Mouse (Mus musculus) ES-E14 (cell line): ENCODE results near the gene Pradc1. TPM values are rescaled to one million over a fixed set of nuclear protein-coding genes. Genes with fewer than 3 reads are reported as not detected.
A peak's percentile ranks its signal among the peaks of the same experiment; 100 is the strongest.
"Not testable (repeated sequence)": the region's sequence is repeated elsewhere in the genome, so short reads cannot be mapped to it uniquely, and the experiment has no call there.

Experiments
- DNase-seq: peaks from one replicate; pipeline ENCODE4 v3.0.0-alpha.2; 2013; ENCODE audit warnings: low read depth, low spot score
- H3K27ac ChIP-seq: 2 replicates; pipeline ENCODE4 v1.5.1; 2012; ENCODE audit warnings: low read depth, mild to moderate bottlenecking, low read length, moderate library complexity, mixed read lengths; ENCODE audit not compliant: poor library complexity, insufficient read depth, severe bottlenecking
- H3K36me3 ChIP-seq: 2 replicates; pipeline ENCODE4 v1.6.1; 2012; ENCODE audit warnings: mild to moderate bottlenecking, low read length, moderate library complexity, mixed read lengths; ENCODE audit not compliant: control insufficient read depth, poor library complexity, insufficient read depth, severe bottlenecking
- H3K4me1 ChIP-seq, 2 experiments: fragments of 150-350 bp in 1 of 2; sonication (generic) in 1 of 2; 2 replicates each; pipeline ENCODE4 v1.6.1; 2012; ENCODE audit warnings: low read length in 2 of 2, mild to moderate bottlenecking in 1 of 2, mixed read lengths in 1 of 2; ENCODE audit not compliant: control insufficient read depth in 2 of 2, insufficient read depth in 2 of 2, poor library complexity in 1 of 2
- H3K4me3 ChIP-seq, 2 experiments: fragments of 150-350 bp in 1 of 2; sonication (generic) in 1 of 2; 2 replicates each; pipeline ENCODE4 v1.5.1; 2012; ENCODE audit warnings: low read length in 2 of 2, low read depth in 1 of 2, mild to moderate bottlenecking in 1 of 2, mixed read lengths in 1 of 2; ENCODE audit not compliant: insufficient read depth in 1 of 2, poor library complexity in 1 of 2, severe bottlenecking in 1 of 2
- H3K9ac ChIP-seq: 2 replicates; pipeline ENCODE4 v1.6.1; 2012; ENCODE audit warnings: low read depth, mild to moderate bottlenecking, low read length, mixed read lengths; ENCODE audit not compliant: poor library complexity, insufficient read depth, severe bottlenecking
- H3K9me3 ChIP-seq: fragments of 150-350 bp; sonication (generic); 2 replicates; pipeline ENCODE4 v1.6.1; 2012; ENCODE audit warnings: low read depth, mild to moderate bottlenecking, low read length; ENCODE audit not compliant: control insufficient read depth, insufficient read depth
- CHD2 ChIP-seq: IDR thresholded peaks from 2 replicates; pipeline ENCODE4 v1.6.1; 2014; ENCODE audit warnings: mild to moderate bottlenecking, low read depth, low read length, inconsistent platforms
- HCFC1 ChIP-seq: IDR thresholded peaks from 2 replicates; pipeline ENCODE4 v1.6.1; 2012; ENCODE audit warnings: low read length, inconsistent platforms, borderline replicate concordance; ENCODE audit not compliant: insufficient read depth
- MAFK ChIP-seq: IDR thresholded peaks from 2 replicates; pipeline ENCODE4 v1.6.1; 2014; ENCODE audit warnings: mild to moderate bottlenecking, low read depth, low read length, inconsistent platforms; ENCODE audit not compliant: insufficient read depth
- ZC3H11A ChIP-seq: IDR thresholded peaks from 2 replicates; pipeline ENCODE4 v1.6.1; 2012; ENCODE audit warnings: low read depth, mild to moderate bottlenecking, inconsistent platforms, low read length, borderline replicate concordance
- ZNF384 ChIP-seq: IDR thresholded peaks from 2 replicates; pipeline ENCODE4 v1.6.1; 2012; ENCODE audit warnings: low read depth, low read length, inconsistent platforms
- in situ Hi-C, 2 experiments: fragments of 600-800 bp; cut with MboI; formaldehyde crosslinking; loops; one replicate each; pipeline ENCODE4 v1.15.1; 2025; ENCODE audit warnings: low sequenced_read_pairs in 2 of 2, inconsistent platforms in 1 of 2; ENCODE audit not compliant: unreplicated experiment in 2 of 2
- total RNA-seq: library from RNA; depleted of rRNA; stranded (reverse); fragments of 300-350 nt; gene quantifications from 2 replicates; pipeline ENCODE4 v1.2.3, GENCODE M21; 2012

The Pradc1 gene
- total RNA-seq, 1 experiment, result 23.4 TPM

DNA sequence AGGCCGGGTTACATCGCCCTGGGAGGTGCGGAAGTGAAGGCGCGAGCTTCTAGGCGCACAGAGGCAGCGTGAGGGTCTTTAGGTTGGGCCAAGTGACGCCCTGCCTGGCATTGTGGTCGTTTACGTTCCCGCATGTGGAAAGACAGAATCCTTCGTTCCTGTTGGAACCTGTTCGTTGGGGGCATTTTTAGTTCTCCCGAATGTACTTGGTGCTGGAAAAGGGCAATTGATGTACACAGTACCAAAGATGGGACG is 568 bp upstream of the Pradc1 start:
- TF ChIP-seq ZC3H11A (no peak), MAFK (no peak), CHD2 (no peak), HCFC1 (no peak), ZNF384 (no peak)
- Histone ChIP-seq H3K9ac (peak overlapping the region; percentile 99), H3K36me3 (peaks cover 5% of the 10 kb centered on the region; the same call in 1 of the 2 replicates), H3K9me3 (no peaks in the 10 kb centered on the region), H3K27ac (peak overlapping the region; percentile 87), H3K4me1 (peaks cover 2 to 5% of the 10 kb centered on the region in 2 experiments; a peak in 2 of 4 replicates), H3K4me3 (peak overlapping the region; percentile 88 to 95)
- DNase-seq, result no peak
- in situ Hi-C loops, result no loop called here

DNA sequence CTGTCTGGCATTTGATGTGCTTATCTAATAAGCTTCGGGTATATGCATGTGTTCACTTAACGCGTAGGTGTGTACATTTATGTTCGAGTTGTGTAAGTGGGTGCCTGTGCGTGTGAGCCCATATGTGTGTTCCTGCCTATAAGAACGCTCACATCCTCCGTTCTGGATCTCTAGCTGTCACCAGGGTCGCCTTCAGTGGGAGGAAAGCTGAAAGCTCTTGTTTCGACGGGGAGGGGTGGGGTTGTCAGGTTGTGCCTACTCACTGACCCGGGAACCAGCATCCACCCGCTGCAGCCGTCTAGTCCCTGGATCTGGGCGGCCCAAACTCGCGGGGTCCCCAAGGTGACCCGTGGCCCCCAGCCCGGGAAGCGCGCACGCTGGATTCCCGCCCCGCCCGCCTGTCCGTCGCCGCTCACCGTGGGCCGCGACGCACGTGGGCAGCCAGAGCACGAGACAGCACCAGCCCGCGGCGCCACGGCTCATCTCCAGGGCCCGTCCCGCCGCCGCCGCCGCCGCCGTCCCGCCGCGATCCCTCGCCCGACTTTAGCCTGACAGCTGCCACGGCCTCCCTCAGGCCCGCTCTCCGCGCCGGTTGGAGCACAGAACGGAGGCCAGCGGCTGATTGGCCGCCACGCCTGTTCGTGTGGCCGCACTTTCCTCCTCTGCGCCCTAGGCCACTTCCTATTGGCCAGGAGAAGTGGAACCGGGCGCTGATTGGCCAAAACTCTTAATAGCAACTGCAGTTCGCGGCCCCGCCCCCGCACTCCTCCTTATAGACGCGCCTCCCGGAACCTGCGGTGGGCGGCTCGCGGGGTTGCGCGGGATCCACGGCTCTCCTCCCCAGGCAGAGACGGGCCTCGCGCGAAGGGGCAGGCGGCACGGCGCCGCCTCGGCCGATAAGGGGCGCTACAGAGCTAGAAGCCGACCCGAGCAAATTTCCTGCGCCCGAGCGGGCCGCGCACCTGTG is 790 bp downstream of the Pradc1 start, which contains the start of gene Cct7:
Gene Cct7 (plus strand): TSS at position 818 of the 967 bp plus-strand sequence.
- DNase-seq, result peak; percentile 99
- peak; percentile 90 for TF ChIP-seq CHD2
- no peak for TF ChIP-seq ZC3H11A
- TF ChIP-seq HCFC1, result 0 out of 2 replicates have a peak, but pooled peaks have one; percentile 60
- H3K36me3 ChIP-seq, result peaks cover 15% of the 10 kb centered on the region
- peaks cover 2 to 5% of the 10 kb centered on the region in 2 experiments; a peak in 2 of 4 replicates for H3K4me1 ChIP-seq
- peak within 1 kb of the TSS; percentile 87 for H3K27ac ChIP-seq
- peak within 1 kb of the TSS; percentile 99 for H3K9ac ChIP-seq
- H3K4me3 ChIP-seq, result peak within 1 kb of the TSS; percentile 88 to 95
- H3K9me3 ChIP-seq, result no peaks in the 10 kb centered on the region
- in situ Hi-C loops, result no loop called here

DNA sequence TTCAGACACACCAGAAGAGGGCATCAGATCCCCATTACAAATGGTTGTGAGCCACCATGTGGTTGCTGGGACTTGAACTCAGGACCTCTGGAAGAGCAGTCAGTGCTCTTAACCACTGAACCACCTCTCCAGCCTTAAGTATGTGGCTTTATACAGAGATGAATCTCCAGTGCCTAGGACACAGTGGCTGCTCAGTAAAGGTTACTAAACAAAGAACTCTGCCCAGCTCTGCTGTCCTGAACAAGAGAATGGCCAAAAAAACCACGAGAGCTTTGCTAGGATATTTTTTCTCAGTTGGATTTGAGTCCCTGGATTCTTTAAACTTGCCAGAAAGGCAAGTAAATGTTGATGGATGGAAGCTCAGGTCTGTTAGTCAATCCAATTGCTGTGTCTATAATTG is 1.6 kb downstream of the Pradc1 start:
- in situ Hi-C loops, DNase-seq, H3K9ac ChIP-seq, H3K27ac ChIP-seq, H3K9me3 ChIP-seq, H3K4me1 ChIP-seq: not testable (repeated sequence)
- H3K36me3 ChIP-seq, result peaks cover 24% of the 10 kb centered on the region
- peak overlapping the region in 1 of 2 experiments; percentile 71; a peak in 1 of 4 replicates for H3K4me3 ChIP-seq

DNA sequence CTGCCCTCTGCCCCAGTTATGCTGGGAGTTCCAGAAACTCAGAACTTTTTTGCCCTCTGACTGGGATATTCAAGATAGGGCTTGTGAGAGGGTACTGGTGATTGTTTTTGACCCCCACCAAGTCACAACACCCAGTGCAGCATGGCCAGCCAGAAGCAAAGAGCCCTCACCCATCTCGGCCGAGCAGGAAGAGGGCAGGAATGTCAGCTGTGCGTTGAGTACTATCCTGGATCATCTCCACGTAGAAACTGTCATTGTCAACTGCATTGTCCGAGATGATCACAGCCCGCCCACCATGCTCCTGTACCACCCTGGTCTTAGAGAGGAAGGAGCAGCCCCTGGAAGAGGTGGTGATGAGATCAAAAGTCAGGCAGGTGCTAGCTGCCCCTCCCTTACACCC is 4.4 kb downstream of the Pradc1 start:
- TF ChIP-seq HCFC1 (no peak), CHD2 (no peak), MAFK (no peak), ZNF384 (no peak), ZC3H11A (no peak)
- Histone ChIP-seq H3K27ac (no peak overlapping the region), H3K4me3 (no peak overlapping the region), H3K9me3 (no peaks in the 10 kb centered on the region), H3K4me1 (no peaks in the 10 kb centered on the region), H3K36me3 (peaks cover 32% of the 10 kb centered on the region), H3K9ac (no peak overlapping the region)
- no peak for DNase-seq
- in situ Hi-C loops, result no loop called here

DNA sequence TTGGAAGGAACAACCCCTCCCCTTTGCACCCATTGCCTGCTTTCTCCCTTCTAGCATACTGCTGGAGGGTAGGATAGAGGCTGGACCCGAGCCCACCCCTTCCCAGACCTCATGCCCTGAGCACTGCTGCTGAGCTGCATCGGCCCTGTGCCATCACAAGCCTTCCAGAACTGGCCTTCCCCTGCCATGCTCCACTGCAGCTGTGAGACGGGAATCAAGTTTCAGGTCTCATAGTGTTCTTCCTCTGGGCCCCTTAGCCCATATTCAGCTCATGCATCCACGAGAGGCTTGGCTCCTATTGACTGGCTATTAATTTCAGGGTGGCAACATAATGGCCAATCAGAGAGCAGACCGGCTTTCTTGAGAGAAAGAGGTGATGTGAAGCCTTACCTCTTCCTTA is 6.5 kb downstream of the Pradc1 start:
- no peak for DNase-seq
- in situ Hi-C loops, result no loop called here
- Histone ChIP-seq H3K4me3 (no peak overlapping the region), H3K27ac (no peak overlapping the region), H3K36me3 (peaks cover 50% of the 10 kb centered on the region), H3K4me1 (no peaks in the 10 kb centered on the region), H3K9me3 (no peaks in the 10 kb centered on the region), H3K9ac (no peak overlapping the region)
- TF ChIP-seq ZNF384, result no peak
- no peak for TF ChIP-seq ZC3H11A
- TF ChIP-seq CHD2, result no peak
- TF ChIP-seq MAFK, result no peak
- no peak for TF ChIP-seq HCFC1
